Mouse (Mus musculus): ENCODE data around the gene Dtx4.

Dtx4 gene

GRCm38 (mm10) chr19:12440103-12440725, 61.0 kb downstream of the Dtx4 start:
- in situ Hi-C loops (cut with MboI; ENCODE audit: low pct_unique_long_range_greater_than_20kb in 1 of 2, low sequenced_read_pairs in 2 of 2, unreplicated experiment in 1 of 2), result no loop called here

- in situ Hi-C loops (cut with MboI; ENCODE audit: low pct_unique_long_range_greater_than_20kb in 1 of 2, low sequenced_read_pairs in 2 of 2, unreplicated experiment in 1 of 2), result no loop called here
Observed at GRCm38 (mm10) chr19:12439581-12439980, 61.7 kb downstream of the Dtx4 start.

GRCm38 (mm10) chr19:12435750-12436524, 65.3 kb downstream of the Dtx4 start:
- in situ Hi-C loops (cut with MboI; ENCODE audit: low pct_unique_long_range_greater_than_20kb in 1 of 2, low sequenced_read_pairs in 2 of 2, unreplicated experiment in 1 of 2), result no loop called here

- in situ Hi-C loops (cut with MboI; ENCODE audit: low pct_unique_long_range_greater_than_20kb in 1 of 2, low sequenced_read_pairs in 2 of 2, unreplicated experiment in 1 of 2), result no loop called here
Observed at GRCm38 (mm10) chr19:12435011-12435416, 66.2 kb downstream of the Dtx4 start.

- in situ Hi-C loops (cut with MboI; ENCODE audit: low pct_unique_long_range_greater_than_20kb in 1 of 2, low sequenced_read_pairs in 2 of 2, unreplicated experiment in 1 of 2), result no loop called here
Observed at GRCm38 (mm10) chr19:12433033-12433432, 68.2 kb downstream of the Dtx4 start.

- in situ Hi-C loops (cut with MboI; ENCODE audit: low pct_unique_long_range_greater_than_20kb in 1 of 2, low sequenced_read_pairs in 2 of 2, unreplicated experiment in 1 of 2), result no loop called here
Observed at GRCm38 (mm10) chr19:12427605-12428004, 73.6 kb downstream of the Dtx4 start, which contains the start of gene Pfpl. Gene Pfpl (plus strand): TSS chr19:12427905.

GRCm38 (mm10) chr19:12427101-12427500, 74.2 kb downstream of the Dtx4 start:
- in situ Hi-C loops (cut with MboI; ENCODE audit: low pct_unique_long_range_greater_than_20kb in 1 of 2, low sequenced_read_pairs in 2 of 2, unreplicated experiment in 1 of 2), result no loop called here

GRCm38 (mm10) chr19:12421680-12422079, 79.6 kb downstream of the Dtx4 start:
- in situ Hi-C loops (cut with MboI; ENCODE audit: low pct_unique_long_range_greater_than_20kb in 1 of 2, low sequenced_read_pairs in 2 of 2, unreplicated experiment in 1 of 2), result loop anchor here in 1 of 2 experiments (5.0 kb wide), 1 partner anchor 289 kb away; no protein-coding TSS in a partner anchor

- in situ Hi-C loops (cut with MboI; ENCODE audit: low pct_unique_long_range_greater_than_20kb in 1 of 2, low sequenced_read_pairs in 2 of 2, unreplicated experiment in 1 of 2), result loop anchor here in 1 of 2 experiments (5.0 kb wide), 1 partner anchor 288 kb away; no protein-coding TSS in a partner anchor
Observed at GRCm38 (mm10) chr19:12420555-12420954, 80.7 kb downstream of the Dtx4 start.

GRCm38 (mm10) chr19:12418312-12418711, 82.9 kb downstream of the Dtx4 start:
- in situ Hi-C loops (cut with MboI; ENCODE audit: low pct_unique_long_range_greater_than_20kb in 1 of 2, low sequenced_read_pairs in 2 of 2, unreplicated experiment in 1 of 2), result loop anchor here in 1 of 2 experiments (10.0 kb wide), 1 partner anchor 284 kb away; no protein-coding TSS in a partner anchor

GRCm38 (mm10) chr19:12417361-12417760, 83.9 kb downstream of the Dtx4 start, which contains the start of gene Olfr1441:
Gene Olfr1441 (plus strand): TSS chr19:12417433.
- in situ Hi-C loops (cut with MboI; ENCODE audit: low pct_unique_long_range_greater_than_20kb in 1 of 2, low sequenced_read_pairs in 2 of 2, unreplicated experiment in 1 of 2), result loop anchor here in 1 of 2 experiments (10.0 kb wide), 1 partner anchor 283 kb away; no protein-coding TSS in a partner anchor
